Mouse (Mus musculus) midbrain, postnatal 0 days (tissue): Measurements from ENCODE around the gene Arhgap27. TPM values are rescaled to one million over a fixed set of nuclear protein-coding genes. Genes with fewer than 3 reads are reported as not detected.

Source experiments
- ATAC-seq: fragments of 200-750 bp; cut with Nextera tagmentation; 2 replicates; pipeline ENCODE4 v1.8.0; 2017; ENCODE audit warnings: moderate number of reproducible peaks, mild to moderate bottlenecking, moderate TSS enrichment, moderate library complexity; ENCODE audit not compliant: low FRiP score
- DNase-seq: peaks from one replicate; pipeline ENCODE4 v3.0.0-alpha.2; 2015; ENCODE audit warnings: low spot score
- H3K27ac ChIP-seq: fragments of 300-500 bp; sonication (generic); 2 replicates; pipeline ENCODE4 v1.5.1; 2014; ENCODE audit warnings: low read depth, mild to moderate bottlenecking, low read length, mixed read lengths
- H3K27me3 ChIP-seq: fragments of 300-500 bp; sonication (generic); 2 replicates; pipeline ENCODE4 v1.6.1; 2014; ENCODE audit warnings: low read length, control low read depth, mixed read lengths; ENCODE audit not compliant: insufficient read depth
- H3K36me3 ChIP-seq: fragments of 300-500 bp; sonication (generic); 2 replicates; pipeline ENCODE4 v1.6.1; 2014; ENCODE audit warnings: low read length, control low read depth, mixed read lengths; ENCODE audit not compliant: insufficient read depth
- H3K4me1 ChIP-seq: fragments of 300-500 bp; sonication (generic); 2 replicates; pipeline ENCODE4 v1.6.1; 2014; ENCODE audit warnings: mild to moderate bottlenecking, control low read depth, antibody characterized with exemption, low read length, mixed read lengths; ENCODE audit not compliant: insufficient read depth
- H3K4me2 ChIP-seq: fragments of 300-500 bp; sonication (generic); 2 replicates; pipeline ENCODE4 v1.6.1; 2014; ENCODE audit warnings: low read depth, mild to moderate bottlenecking, low read length, mixed read lengths; ENCODE audit not compliant: poor library complexity, severe bottlenecking
- H3K4me3 ChIP-seq: fragments of 300-500 bp; sonication (generic); 2 replicates; pipeline ENCODE4 v1.5.1; 2014; ENCODE audit warnings: low read depth, mild to moderate bottlenecking, low read length, moderate library complexity
- H3K9ac ChIP-seq: fragments of 300-500 bp; sonication (generic); replicated peaks from 2 replicates; pipeline ENCODE4 v1.6.1; 2014; ENCODE audit warnings: mild to moderate bottlenecking, low read length, moderate library complexity, mixed read lengths; ENCODE audit not compliant: poor library complexity, severe bottlenecking
- H3K9me3 ChIP-seq: fragments of 300-500 bp; sonication (generic); 2 replicates; pipeline ENCODE4 v1.6.1; 2016; ENCODE audit warnings: low read length, control low read depth
- CTCF ChIP-seq: IDR thresholded peaks from 2 replicates; pipeline ENCODE4 v1.5.1; 2016; ENCODE audit warnings: antibody characterized with exemption, mild to moderate bottlenecking
- WGBS: fragments of 180-500 bp; shearing (Covaris S2); extraction: QIAGEN DNeasy Blood & Tissue Kit; methylation state at CpG from one replicate; pipeline ENCODE4 v1.1.7; 2014; 5-methylcytosine and 5-hydroxymethylcytosine counted together
- polyA plus RNA-seq: library from polyadenylated mRNA; unstranded; fragments of >200 nt; fragmentation: Nextera tagmentation; extraction: Ambion mirVana; gene quantifications from 2 replicates; pipeline ENCODE4 v1.2.1, GENCODE M21; 2015
- total RNA-seq: library from RNA; depleted of rRNA; stranded (reverse); fragments of >200 nt; gene quantifications from 2 replicates; pipeline ENCODE4 v1.2.3, GENCODE M21; 2014

Gene Arhgap27
- total and polyA plus RNA-seq, 2 experiments from 2014 or later: 4.9 to 7.9 TPM

- Histone ChIP-seq H3K4me2 (no peak overlapping the region), H3K27ac (no peak overlapping the region), H3K36me3 (peaks cover 16% of the 10 kb centered on the region), H3K4me1 (no peaks in the 10 kb centered on the region), H3K9ac (no peak overlapping the region), H3K9me3 (no peaks in the 10 kb centered on the region), H3K4me3 (no peak overlapping the region), H3K27me3 (no peaks in the 10 kb centered on the region)
- ATAC-seq: no peak
- WGBS: 84% methylated on average over 7 of the region's 7 CpGs
- no peak for TF ChIP-seq CTCF
- DNase-seq: no peak
Observed at GRCm38 (mm10) chr11:103387870-103388526, 24.5 kb upstream of the Arhgap27 start.

GRCm38 (mm10) chr11:103386827-103387226, 23.3 kb upstream of the Arhgap27 start:
- peaks cover 10% of the 10 kb centered on the region; the same call in 1 of the 2 replicates for H3K36me3 ChIP-seq
- no peak overlapping the region for H3K9ac ChIP-seq
- no peak overlapping the region for H3K27ac ChIP-seq
- ATAC-seq: no peak
- H3K4me1 ChIP-seq: no peaks in the 10 kb centered on the region
- no peak overlapping the region for H3K4me2 ChIP-seq
- DNase-seq: no peak
- no peaks in the 10 kb centered on the region for H3K9me3 ChIP-seq
- no peak overlapping the region for H3K4me3 ChIP-seq
- WGBS: 98% methylated on average over 9 of the region's 9 CpGs
- no peaks in the 10 kb centered on the region for H3K27me3 ChIP-seq
- TF ChIP-seq CTCF: no peak

- no peaks in the 10 kb centered on the region for H3K4me1 ChIP-seq
- TF ChIP-seq CTCF: no peak
- H3K4me3 ChIP-seq: no peak overlapping the region
- 76% methylated on average over 5 of the region's 5 CpGs for WGBS
- H3K9ac ChIP-seq: no peak overlapping the region
- ATAC-seq (no peak), DNase-seq (no peak)
- no peaks in the 10 kb centered on the region for H3K9me3 ChIP-seq
- H3K27ac ChIP-seq: no peak overlapping the region
- H3K27me3 ChIP-seq: no peaks in the 10 kb centered on the region
- H3K4me2 ChIP-seq: no peak overlapping the region
- H3K36me3 ChIP-seq: peaks cover 33% of the 10 kb centered on the region
Observed at GRCm38 (mm10) chr11:103381956-103382613, 18.6 kb upstream of the Arhgap27 start.

GRCm38 (mm10) chr11:103381505-103381904, 18.0 kb upstream of the Arhgap27 start:
- Histone ChIP-seq H3K36me3 (peaks cover 33% of the 10 kb centered on the region), H3K9me3 (no peaks in the 10 kb centered on the region), H3K9ac (no peak overlapping the region), H3K4me2 (no peak overlapping the region), H3K4me1 (no peaks in the 10 kb centered on the region), H3K27me3 (no peaks in the 10 kb centered on the region), H3K4me3 (no peak overlapping the region), H3K27ac (no peak overlapping the region)
- WGBS: 92% methylated on average over 7 of the region's 7 CpGs
- ATAC-seq: no peak
- no peak for DNase-seq
- no peak for TF ChIP-seq CTCF

GRCm38 (mm10) chr11:103380460-103380859, 17.0 kb upstream of the Arhgap27 start:
- 92% methylated on average over 5 of the region's 5 CpGs for whole genome bisulfite sequencing
- H3K9me3 ChIP-seq: no peaks in the 10 kb centered on the region

GRCm38 (mm10) chr11:103378341-103378740, 14.8 kb upstream of the Arhgap27 start:
- TF ChIP-seq CTCF: no peak
- no peak overlapping the region for H3K27ac ChIP-seq
- H3K27me3 ChIP-seq: no peaks in the 10 kb centered on the region
- no peak overlapping the region for H3K4me3 ChIP-seq
- no peak for ATAC-seq
- H3K9me3 ChIP-seq: no peaks in the 10 kb centered on the region
- H3K4me1 ChIP-seq: no peaks in the 10 kb centered on the region
- no peak overlapping the region for H3K9ac ChIP-seq
- H3K4me2 ChIP-seq: no peak overlapping the region
- 90% methylated on average over 6 of the region's 6 CpGs for WGBS
- peaks cover 51% of the 10 kb centered on the region for H3K36me3 ChIP-seq
- no peak for DNase-seq

More at GRCm38 (mm10) chr11:103380460-103380859, 17.0 kb upstream of the Arhgap27 start:
- ATAC-seq (no peak), DNase-seq (no peak)
- Histone ChIP-seq H3K27ac (no peak overlapping the region), H3K4me1 (no peaks in the 10 kb centered on the region), H3K36me3 (peaks cover 36% of the 10 kb centered on the region), H3K27me3 (no peaks in the 10 kb centered on the region), H3K4me3 (no peak overlapping the region), H3K9ac (no peak overlapping the region), H3K4me2 (no peak overlapping the region)
- no peak for TF ChIP-seq CTCF
